Mouse (Mus musculus) layer of hippocampus, postnatal 25 days (tissue): ENCODE data around the gene Lmbrd1. TPM values are rescaled to one million over a fixed set of nuclear protein-coding genes. Genes with fewer than 3 reads are reported as not detected.
"Not testable (repeated sequence)": the region's sequence is repeated elsewhere in the genome, so short reads cannot be mapped to it uniquely, and the experiment has no call there.

ENCODE experiments used
- DNase-seq, 2 experiments: peaks; one replicate each; pipeline ENCODE4 v3.0.0; 2022; ENCODE audit warnings: mixed read lengths in 2 of 2, low spot score in 1 of 2; ENCODE audit errors: extremely low spot score in 1 of 2
- total RNA-seq, 2 experiments: library from RNA; stranded (reverse); gene quantifications; 2 replicates each; pipeline ENCODE4 v1.2.3; 2021

Gene Lmbrd1
- 100 to 1,000 TPM; 107 to 112 TPM for total RNA-seq

- DNase-seq, result peak; percentile 98
These were observed at the start of gene Lmbrd1 for GRCm38 (mm10) chr1:24678205-24678917. Gene Lmbrd1, plus strand, starts transcription at chr1:24678630.

- peak in 1 of 2 experiments; percentile 29 for DNase-seq
These were observed 44.8 kb upstream of the Lmbrd1 start for GRCm38 (mm10) chr1:24633553-24634132.

- no peak for DNase-seq
These were observed 28.3 kb upstream of the Lmbrd1 start for GRCm38 (mm10) chr1:24650100-24650499.

GRCm38 (mm10) chr1:24659914-24660313, 18.5 kb upstream of the Lmbrd1 start:
- DNase-seq, result no peak

DNA sequence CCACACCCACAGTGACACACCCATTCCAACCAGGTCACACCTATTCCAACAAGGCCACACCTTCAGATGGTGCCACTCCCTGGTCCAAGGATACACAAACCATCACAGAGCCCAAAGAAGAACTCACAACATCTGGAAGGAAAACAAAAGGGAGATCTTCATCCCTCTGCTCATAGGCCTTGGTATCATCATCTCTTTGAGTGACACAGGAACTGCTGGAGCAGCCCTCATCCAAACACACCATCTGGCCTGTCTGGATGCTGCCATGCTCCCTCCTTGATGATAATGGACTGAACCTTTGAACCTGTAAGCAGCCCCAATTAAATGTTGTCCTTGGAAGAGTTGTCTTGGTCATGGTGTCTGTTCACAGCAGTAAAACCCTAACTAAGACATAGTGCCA, 17.8 kb upstream of the Lmbrd1 start:
- DNase-seq, result not testable (repeated sequence)

GRCm38 (mm10) chr1:24661551-24661950, 16.9 kb upstream of the Lmbrd1 start:
- DNase-seq, result peak; percentile 71 to 81

DNA sequence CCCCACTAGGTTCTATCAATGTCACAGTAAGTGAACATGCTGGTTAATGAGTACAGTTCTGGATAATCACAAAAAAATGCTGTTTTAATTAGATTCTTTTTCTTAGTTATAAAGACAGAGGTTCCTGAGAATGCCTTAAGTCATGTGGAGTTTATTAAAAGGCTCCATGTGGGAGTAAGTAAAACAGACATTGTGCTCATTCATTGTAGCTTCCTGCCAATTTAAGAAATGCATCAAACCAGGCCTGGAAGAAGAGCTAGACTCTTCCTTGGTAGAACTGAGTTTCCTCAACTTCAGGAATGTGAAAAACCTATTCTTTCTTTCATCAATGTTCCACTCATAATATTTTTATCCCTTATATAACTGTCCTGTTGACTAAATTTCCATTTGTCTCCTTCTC, 14.3 kb upstream of the Lmbrd1 start:
- no peak for DNase-seq

GRCm38 (mm10) chr1:24673231-24673630, 5.2 kb upstream of the Lmbrd1 start:
- no peak for DNase-seq

GRCm38 (mm10) chr1:24677706-24678105, 724 bp upstream of the Lmbrd1 start:
- no peak for DNase-seq

DNA sequence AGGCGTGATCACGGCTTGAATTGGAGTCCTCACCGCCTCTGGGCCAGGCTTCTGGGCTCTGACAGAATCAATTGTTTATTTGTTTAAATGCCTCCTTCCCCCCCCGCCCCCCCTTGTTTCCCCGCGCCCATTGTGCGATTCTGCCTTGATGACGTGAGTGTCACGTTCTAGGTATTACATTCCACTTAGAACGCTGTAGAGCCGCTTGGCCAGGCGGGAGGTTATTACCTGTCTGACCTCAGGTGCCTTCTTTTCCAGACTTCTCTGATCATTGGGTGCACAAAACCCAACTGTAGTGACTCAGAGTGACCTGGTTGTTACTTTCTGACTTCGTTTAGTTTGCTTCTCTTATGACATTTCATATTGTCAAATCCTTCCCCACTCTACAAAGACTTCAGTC, 641 bp downstream of the Lmbrd1 start:
- no peak for DNase-seq

- no peak for DNase-seq
These were observed 2.6 kb downstream of the Lmbrd1 start for GRCm38 (mm10) chr1:24680991-24681390.

DNA sequence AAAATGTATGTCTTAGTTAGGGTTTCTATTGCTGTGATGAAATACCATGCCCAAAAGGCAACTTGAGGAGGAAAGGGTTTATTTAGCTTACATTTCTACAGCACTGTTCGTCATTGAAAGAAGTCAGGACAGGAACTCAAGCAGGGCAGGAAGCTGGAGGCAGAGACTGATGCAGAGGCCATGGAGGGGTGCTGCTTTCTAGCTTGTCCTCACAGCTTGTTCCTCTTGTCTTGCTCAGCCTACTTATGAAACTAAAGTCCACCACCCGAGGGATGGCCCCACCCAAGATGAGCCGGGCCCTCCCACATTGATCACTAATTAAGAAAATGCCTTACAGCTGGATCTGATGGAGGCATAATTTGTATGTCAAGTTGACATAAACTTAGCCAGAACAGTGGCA, 3.5 kb downstream of the Lmbrd1 start:
- DNase-seq, result no peak

DNA sequence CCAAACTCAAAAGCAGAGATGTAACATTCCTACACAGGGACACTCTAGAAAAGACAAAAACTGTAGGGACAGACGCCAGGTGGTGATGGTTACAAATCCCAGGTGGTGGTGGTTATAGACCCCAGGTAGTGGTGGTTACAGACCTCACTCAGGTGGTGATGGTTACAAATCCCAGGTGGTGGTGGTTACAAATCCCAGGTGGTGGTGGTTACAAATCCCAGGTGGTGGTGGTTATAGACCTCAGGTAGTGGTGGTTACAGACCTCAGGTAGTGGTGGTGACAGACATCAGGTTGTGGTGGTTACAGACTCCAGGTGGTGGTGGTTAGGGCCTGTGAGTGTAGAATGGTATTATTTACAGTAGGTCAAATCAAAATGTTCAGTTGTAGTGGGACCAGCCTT, 5.5 kb downstream of the Lmbrd1 start:
- DNase-seq, result no peak

- DNase-seq, result no peak
These were observed 7.2 kb downstream of the Lmbrd1 start for GRCm38 (mm10) chr1:24685606-24686005.

DNA sequence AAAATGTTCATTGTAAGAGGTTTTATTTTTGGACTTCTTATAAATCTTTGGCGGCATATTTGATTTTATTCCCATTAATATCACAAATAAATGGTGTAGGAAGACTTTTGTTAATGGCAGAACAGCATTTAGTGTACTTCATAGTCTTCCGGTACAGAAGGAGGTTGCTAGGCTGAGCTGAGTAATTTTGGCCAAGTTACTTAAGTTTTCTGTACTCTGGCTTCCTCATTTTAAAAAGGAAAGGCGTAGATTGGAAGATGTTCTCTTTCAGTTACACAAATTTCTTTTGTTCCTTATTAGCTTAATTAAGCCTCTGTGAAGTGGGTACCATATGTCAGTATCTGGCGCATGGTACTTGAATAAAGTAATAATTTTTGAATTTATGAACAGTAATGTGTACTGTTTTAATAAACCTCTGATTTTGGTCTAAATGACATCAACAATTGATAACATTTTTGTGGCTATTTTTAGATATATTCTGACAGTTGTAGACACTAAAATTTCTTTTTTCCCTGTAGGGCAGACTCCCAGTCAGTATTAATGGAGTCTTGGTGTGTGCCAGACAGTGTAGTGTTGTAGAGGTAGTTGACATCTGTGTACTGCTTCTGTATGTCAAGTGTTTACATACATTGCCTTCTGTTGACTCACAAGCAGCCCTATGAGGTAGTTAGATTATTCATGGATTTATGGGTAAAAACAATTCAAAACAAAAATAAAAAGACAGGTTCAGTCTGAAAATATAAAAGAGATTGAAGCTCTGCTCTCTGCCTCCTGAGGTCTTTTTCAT, 8.0 kb downstream of the Lmbrd1 start:
- DNase-seq, result no peak

DNA sequence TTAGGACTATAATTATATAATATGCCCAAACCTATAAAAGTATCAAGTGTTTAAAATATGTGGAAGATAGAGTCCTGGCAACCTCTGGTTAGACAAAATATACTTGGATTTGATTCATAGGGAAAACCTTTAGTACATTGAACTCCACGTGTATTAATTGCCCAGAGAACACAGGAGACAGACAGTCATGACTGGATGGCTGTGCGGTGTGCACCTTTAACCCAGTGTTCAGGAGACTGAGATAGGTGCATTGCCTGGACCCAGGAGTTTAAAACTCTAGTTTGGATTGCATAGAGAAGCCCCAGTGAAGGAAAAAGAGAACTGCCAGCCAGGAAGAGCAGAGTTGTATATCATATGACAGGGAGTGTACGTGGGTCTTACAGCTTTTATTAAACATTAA, 19.2 kb downstream of the Lmbrd1 start:
- no peak for DNase-seq

GRCm38 (mm10) chr1:24698146-24698880, 19.9 kb downstream of the Lmbrd1 start:
- no peak for DNase-seq

- no peak for DNase-seq
These were observed 20.9 kb downstream of the Lmbrd1 start for GRCm38 (mm10) chr1:24699320-24699719.

DNA sequence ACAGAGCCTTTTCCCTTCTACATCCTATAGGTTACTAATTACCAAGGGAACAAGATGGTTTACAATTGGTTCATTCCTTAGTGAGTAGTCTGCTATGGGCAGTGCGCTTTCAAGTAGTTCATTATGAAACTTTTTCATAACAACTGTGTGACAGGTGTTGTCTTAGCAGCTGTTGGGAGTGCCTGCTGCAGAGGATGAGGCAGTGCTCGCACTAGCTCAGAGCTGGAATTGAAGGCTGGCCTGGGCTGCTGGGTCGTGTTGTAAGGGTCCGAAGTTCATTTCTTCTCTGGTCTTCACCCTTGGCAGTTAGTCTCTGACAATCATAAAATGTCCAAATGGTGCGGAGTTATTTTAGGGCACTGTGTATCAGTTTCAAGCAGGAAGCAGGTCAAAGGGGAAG, 21.8 kb downstream of the Lmbrd1 start:
- DNase-seq, result no peak

- no peak for DNase-seq
These were observed 25.4 kb downstream of the Lmbrd1 start for GRCm38 (mm10) chr1:24703821-24704220.

GRCm38 (mm10) chr1:24716301-24716700, 37.9 kb downstream of the Lmbrd1 start:
- no peak for DNase-seq
